Mouse (Mus musculus): ENCODE measurements around the gene Bmpr1a. TPM values are rescaled to one million over a fixed set of nuclear protein-coding genes. Genes with fewer than 3 reads are reported as not detected.

Bmpr1a gene
- polyA plus RNA-seq, 2 experiments: 2.8 to 3.2 TPM

- no peaks in the 10 kb centered on the region for H3K27me3 ChIP-seq (ENCODE audit: control insufficient read depth, insufficient read depth, low read length)
- TF ChIP-seq CTCF (IDR thresholded peaks at IDR 0.05; ENCODE audit: low read depth) (no peak), EP300 (IDR thresholded peaks at IDR 0.05; ENCODE audit: low read depth) (no peak)
- H3K4me2 ChIP-seq (ENCODE audit: low read depth): no peak overlapping the region
- H3K4me1 ChIP-seq (replicated peaks; ENCODE audit: control insufficient read depth in 2 of 2, insufficient read depth in 2 of 2, low read length in 1 of 2): no peaks in the 10 kb centered on the region
- ATAC-seq (ENCODE audit: insufficient read depth) (no peak), DNase-seq (ENCODE audit: low read depth in 3 of 3, low spot score in 3 of 3) (no peak)
- H3K9ac ChIP-seq (replicated peaks): no peak overlapping the region
- no peaks in the 10 kb centered on the region for H3K9me3 ChIP-seq (ENCODE audit: control insufficient read depth, low read length)
- H3K36me3 ChIP-seq (replicated peaks; ENCODE audit: control insufficient read depth, insufficient read depth, low read depth): no peaks in the 10 kb centered on the region
- no peak overlapping the region for H3K4me3 ChIP-seq (ENCODE audit: insufficient read depth in 1 of 2, low read depth in 2 of 2, low read length in 2 of 2)
- no peak overlapping the region for H3K27ac ChIP-seq
- 81% methylated on average over 6 of the region's 6 CpGs for WGBS (ENCODE audit: insufficient replicate concordance)
Measured at GRCm38 (mm10) chr14:34410716-34411115, 92.4 kb downstream of the Bmpr1a start.

GRCm38 (mm10) chr14:34403424-34403823, 99.7 kb downstream of the Bmpr1a start:
- no peaks in the 10 kb centered on the region for H3K4me1 ChIP-seq (replicated peaks; ENCODE audit: control insufficient read depth in 2 of 2, insufficient read depth in 2 of 2, low read length in 1 of 2)
- ATAC-seq (ENCODE audit: insufficient read depth) (no peak), DNase-seq (ENCODE audit: low read depth in 3 of 3, low spot score in 3 of 3) (no peak)
- no peak overlapping the region for H3K4me3 ChIP-seq (ENCODE audit: insufficient read depth in 1 of 2, low read depth in 2 of 2, low read length in 2 of 2)
- no peak overlapping the region for H3K9ac ChIP-seq (replicated peaks)
- no peaks in the 10 kb centered on the region for H3K36me3 ChIP-seq (replicated peaks; ENCODE audit: control insufficient read depth, insufficient read depth, low read depth)
- 77% methylated on average over 7 of the region's 7 CpGs for WGBS (ENCODE audit: insufficient replicate concordance)
- no peaks in the 10 kb centered on the region for H3K9me3 ChIP-seq (ENCODE audit: control insufficient read depth, low read length)
- H3K27ac ChIP-seq: no peak overlapping the region
- TF ChIP-seq CTCF (IDR thresholded peaks at IDR 0.05; ENCODE audit: low read depth) (no peak), EP300 (IDR thresholded peaks at IDR 0.05; ENCODE audit: low read depth) (no peak)
- no peaks in the 10 kb centered on the region for H3K27me3 ChIP-seq (ENCODE audit: control insufficient read depth, insufficient read depth, low read length)
- H3K4me2 ChIP-seq (ENCODE audit: low read depth): no peak overlapping the region

GRCm38 (mm10) chr14:34402871-34403270, 100.3 kb downstream of the Bmpr1a start:
- H3K36me3 ChIP-seq (replicated peaks; ENCODE audit: control insufficient read depth, insufficient read depth, low read depth): no peaks in the 10 kb centered on the region
- no peak overlapping the region for H3K27ac ChIP-seq
- DNase-seq (ENCODE audit: low read depth in 3 of 3, low spot score in 3 of 3): no peak
- no peaks in the 10 kb centered on the region for H3K27me3 ChIP-seq (ENCODE audit: control insufficient read depth, insufficient read depth, low read length)
- H3K4me2 ChIP-seq (ENCODE audit: low read depth): no peak overlapping the region
- no peaks in the 10 kb centered on the region for H3K4me1 ChIP-seq (replicated peaks; ENCODE audit: control insufficient read depth in 2 of 2, insufficient read depth in 2 of 2, low read length in 1 of 2)
- no peak for ATAC-seq (ENCODE audit: insufficient read depth)
- no peaks in the 10 kb centered on the region for H3K9me3 ChIP-seq (ENCODE audit: control insufficient read depth, low read length)
- no peak overlapping the region for H3K4me3 ChIP-seq (ENCODE audit: insufficient read depth in 1 of 2, low read depth in 2 of 2, low read length in 2 of 2)
- no peak for TF ChIP-seq EP300 (IDR thresholded peaks at IDR 0.05; ENCODE audit: low read depth)
- TF ChIP-seq CTCF (IDR thresholded peaks at IDR 0.05; ENCODE audit: low read depth): no peak
- WGBS (ENCODE audit: insufficient replicate concordance): 70% methylated on average over 8 of the region's 8 CpGs
- H3K9ac ChIP-seq (replicated peaks): no peak overlapping the region

DNA sequence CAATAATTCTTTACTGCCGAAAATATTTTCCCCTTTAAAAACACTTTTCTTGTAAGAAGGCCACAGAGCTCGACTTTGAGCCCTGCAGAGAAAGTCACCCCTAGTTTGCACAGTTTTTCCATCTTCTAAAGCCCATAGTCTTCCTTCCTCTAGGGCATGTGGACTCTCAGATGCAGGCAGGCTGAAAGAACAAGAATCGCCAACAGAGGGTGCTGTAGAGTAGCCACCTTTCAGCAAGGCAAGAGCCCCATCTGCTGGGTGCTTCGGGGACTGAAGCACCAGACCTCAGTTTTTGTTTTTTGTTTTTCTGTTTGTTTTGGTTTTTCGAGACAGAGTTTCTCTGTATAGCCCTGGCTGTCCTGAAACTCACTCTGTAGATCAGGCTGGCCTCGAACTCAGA, 102.0 kb downstream of the Bmpr1a start:
- Histone ChIP-seq H3K4me1 (replicated peaks; ENCODE audit: control insufficient read depth in 2 of 2, insufficient read depth in 2 of 2, low read length in 1 of 2) (no peaks in the 10 kb centered on the region), H3K4me3 (ENCODE audit: insufficient read depth in 1 of 2, low read depth in 2 of 2, low read length in 2 of 2) (no peak overlapping the region), H3K4me2 (ENCODE audit: low read depth) (no peak overlapping the region), H3K27me3 (ENCODE audit: control insufficient read depth, insufficient read depth, low read length) (no peaks in the 10 kb centered on the region), H3K36me3 (replicated peaks; ENCODE audit: control insufficient read depth, insufficient read depth, low read depth) (no peaks in the 10 kb centered on the region), H3K9me3 (ENCODE audit: control insufficient read depth, low read length) (no peaks in the 10 kb centered on the region), H3K9ac (replicated peaks) (no peak overlapping the region), H3K27ac (no peak overlapping the region)
- WGBS (ENCODE audit: insufficient replicate concordance): 23% methylated on average over 6 of the region's 6 CpGs
- no peak for TF ChIP-seq EP300 (IDR thresholded peaks at IDR 0.05; ENCODE audit: low read depth)
- TF ChIP-seq CTCF (IDR thresholded peaks at IDR 0.05; ENCODE audit: low read depth): peak; percentile 97
- DNase-seq (ENCODE audit: low read depth in 3 of 3, low spot score in 3 of 3) (peak; percentile 42 to 53 (median 45)), ATAC-seq (ENCODE audit: insufficient read depth) (no peak)

DNA sequence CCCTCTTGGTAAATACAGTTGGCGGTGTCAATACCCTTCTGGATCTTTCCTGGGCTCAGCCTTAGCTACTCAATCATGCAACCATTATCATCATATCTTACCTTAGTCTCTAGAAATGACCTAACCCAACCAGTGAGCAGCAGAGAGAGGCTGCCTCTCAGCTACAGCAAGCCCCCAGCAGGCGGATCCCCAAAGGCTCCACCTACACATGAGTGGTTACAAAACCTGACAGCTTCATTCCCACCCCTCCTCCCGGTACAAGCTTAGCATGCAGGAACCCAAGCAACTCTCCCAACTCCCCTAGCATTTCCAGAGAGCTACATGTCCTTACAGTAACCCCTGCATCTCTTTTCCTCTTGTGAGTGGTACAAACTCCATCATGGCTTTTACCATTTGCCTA, 103.1 kb downstream of the Bmpr1a start:
- no peak overlapping the region for H3K4me3 ChIP-seq (ENCODE audit: insufficient read depth in 1 of 2, low read depth in 2 of 2, low read length in 2 of 2)
- DNase-seq (ENCODE audit: low read depth in 3 of 3, low spot score in 3 of 3) (no peak), ATAC-seq (ENCODE audit: insufficient read depth) (no peak)
- H3K9me3 ChIP-seq (ENCODE audit: control insufficient read depth, low read length): no peaks in the 10 kb centered on the region
- no peaks in the 10 kb centered on the region for H3K27me3 ChIP-seq (ENCODE audit: control insufficient read depth, insufficient read depth, low read length)
- TF ChIP-seq CTCF (IDR thresholded peaks at IDR 0.05; ENCODE audit: low read depth) (no peak), EP300 (IDR thresholded peaks at IDR 0.05; ENCODE audit: low read depth) (no peak)
- H3K36me3 ChIP-seq (replicated peaks; ENCODE audit: control insufficient read depth, insufficient read depth, low read depth): no peaks in the 10 kb centered on the region
- H3K27ac ChIP-seq: no peak overlapping the region
- no peak overlapping the region for H3K9ac ChIP-seq (replicated peaks)
- H3K4me1 ChIP-seq (replicated peaks; ENCODE audit: control insufficient read depth in 2 of 2, insufficient read depth in 2 of 2, low read length in 1 of 2): no peaks in the 10 kb centered on the region
- H3K4me2 ChIP-seq (ENCODE audit: low read depth): no peak overlapping the region
- WGBS (ENCODE audit: insufficient replicate concordance): 74% methylated on average over 3 of the region's 3 CpGs
